Mouse (Mus musculus): Measurements from ENCODE around the gene Rxylt1.

The Rxylt1 gene

DNA sequence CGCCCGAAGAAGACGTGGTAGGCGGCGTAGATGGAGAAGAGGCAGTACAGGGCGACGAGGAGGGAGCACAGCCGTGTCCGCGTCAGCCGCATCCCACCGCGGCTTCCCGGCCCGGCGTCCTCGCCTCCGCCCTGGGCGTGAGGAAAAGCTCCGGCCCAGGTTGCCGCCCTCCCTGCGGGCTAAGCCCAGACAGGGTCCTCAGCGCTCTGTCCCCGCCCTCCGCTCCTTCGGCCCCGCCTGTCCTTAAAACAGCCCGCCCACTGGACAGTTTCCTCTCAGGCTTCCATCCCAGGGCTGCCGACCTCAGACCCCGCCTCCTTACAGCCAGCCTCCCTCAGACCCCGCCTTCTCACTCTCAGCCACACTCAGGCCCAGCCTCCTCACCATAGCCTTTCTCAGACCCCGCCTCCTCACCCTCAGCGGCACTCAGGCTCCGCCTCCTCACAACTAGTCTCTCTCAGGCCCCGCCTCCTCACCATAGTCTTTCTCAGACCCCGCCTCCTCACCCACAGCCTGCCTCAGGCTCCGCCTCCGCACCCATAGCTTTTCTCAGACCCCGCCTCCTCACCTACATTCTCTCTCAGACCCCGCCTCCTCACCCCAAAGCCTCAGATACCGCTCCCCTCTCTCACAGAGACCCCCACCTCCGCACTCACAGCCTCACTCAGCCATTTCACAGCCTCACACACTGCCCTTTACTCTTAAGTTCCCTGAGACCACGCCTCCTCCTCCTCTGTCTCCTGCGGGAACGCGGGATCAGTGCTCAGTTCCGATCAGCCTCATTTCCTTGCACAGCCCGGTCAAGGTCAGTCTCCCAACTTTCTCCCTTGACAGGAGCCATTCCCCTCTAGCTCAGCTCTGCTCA lies at the start of gene Rxylt1:
Gene Rxylt1, minus strand, starts transcription at position 392 of the 865 bp plus-strand sequence.
- DNase-seq (ENCODE audit: low read depth) = peak; percentile 98

- no peak for DNase-seq (ENCODE audit: low read depth)
Observed at GRCm38 (mm10) chr10:122121290-122121970, 24.3 kb upstream of the Rxylt1 start.

- no peak for DNase-seq (ENCODE audit: low read depth)
Observed at GRCm38 (mm10) chr10:122120500-122121289, 23.5 kb upstream of the Rxylt1 start.

GRCm38 (mm10) chr10:122119451-122119850 lies 22.3 kb upstream of the Rxylt1 start:
- DNase-seq (ENCODE audit: low read depth) = no peak

- no peak for DNase-seq (ENCODE audit: low read depth)
Observed at GRCm38 (mm10) chr10:122116636-122117035, 19.5 kb upstream of the Rxylt1 start.

GRCm38 (mm10) chr10:122106633-122107028 lies 9.5 kb upstream of the Rxylt1 start:
- no peak for DNase-seq (ENCODE audit: low read depth)

- no peak for DNase-seq (ENCODE audit: low read depth)
Observed at GRCm38 (mm10) chr10:122105889-122106632, 8.9 kb upstream of the Rxylt1 start.

DNA sequence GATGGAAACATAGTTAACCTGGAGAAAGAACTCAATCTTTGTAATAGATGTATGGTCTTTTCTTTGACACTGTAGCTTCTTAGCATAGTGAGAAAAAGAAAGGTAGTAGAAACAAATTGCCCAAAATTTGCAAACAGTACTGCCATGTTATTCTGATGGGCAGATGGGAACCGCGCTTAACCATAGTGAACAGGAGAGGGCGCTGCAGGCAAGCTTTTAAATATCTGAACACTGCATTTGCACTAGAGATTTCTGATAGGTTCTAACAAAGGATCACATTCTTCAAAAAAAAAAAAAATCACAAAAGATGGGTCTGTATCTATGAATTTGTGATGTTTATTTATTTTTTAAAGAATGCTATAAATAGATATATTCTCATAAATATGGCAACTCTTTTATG lies 8.2 kb upstream of the Rxylt1 start:
- peak; percentile 31 for DNase-seq (ENCODE audit: low read depth)

- DNase-seq (ENCODE audit: low read depth) = no peak
Observed at GRCm38 (mm10) chr10:122102675-122103074, 5.5 kb upstream of the Rxylt1 start.

DNA sequence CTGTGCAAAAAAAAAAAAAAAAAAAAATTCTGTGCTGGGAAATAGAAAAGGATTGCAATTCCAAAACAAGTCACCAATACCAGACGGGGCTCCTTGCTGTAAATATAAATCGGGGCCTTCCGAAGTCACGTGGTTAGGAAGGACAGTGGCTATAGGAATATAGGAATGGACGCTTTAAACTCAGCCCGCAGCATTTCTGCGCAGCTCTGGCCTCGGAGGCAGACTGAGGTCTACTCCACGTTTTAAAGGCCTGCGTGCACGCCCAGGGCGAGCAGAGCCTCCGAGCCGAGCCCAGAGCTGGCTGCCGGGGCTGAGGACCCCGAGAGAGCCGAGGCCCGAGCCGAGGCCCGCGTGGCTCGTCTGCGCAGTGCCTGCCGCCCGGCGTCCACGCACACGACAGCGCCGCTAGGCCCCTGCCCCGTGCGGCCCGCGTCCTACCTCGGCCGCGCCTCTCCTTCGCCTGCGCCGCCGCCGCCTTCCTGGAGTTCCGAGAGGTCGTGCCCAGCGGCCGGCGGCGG lies 650 bp downstream of the Rxylt1 start:
- no peak for DNase-seq (ENCODE audit: low read depth)

- no peak for DNase-seq (ENCODE audit: low read depth)
Observed at GRCm38 (mm10) chr10:122090472-122090871, 6.7 kb downstream of the Rxylt1 start.

DNA sequence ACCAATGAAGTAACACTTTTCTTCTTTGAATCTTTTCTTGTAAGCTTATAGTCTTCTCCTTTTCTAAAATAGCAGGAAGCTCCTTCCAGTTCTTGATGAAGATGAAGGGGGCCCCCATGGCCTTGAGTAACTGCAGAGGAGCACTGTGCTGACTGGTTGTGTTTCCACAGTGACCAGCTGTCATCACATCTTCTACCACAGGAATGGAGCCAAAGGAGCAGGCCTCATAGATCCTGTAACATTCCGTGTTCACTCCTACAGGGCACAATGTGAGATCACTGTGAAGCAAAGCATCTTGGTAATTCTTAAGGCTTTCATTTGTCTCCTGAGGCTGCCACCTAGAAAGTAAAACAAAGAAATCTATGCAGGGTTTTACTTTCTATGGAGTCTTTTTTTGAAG lies 15.8 kb downstream of the Rxylt1 start:
- DNase-seq (ENCODE audit: low read depth) = no peak

DNA sequence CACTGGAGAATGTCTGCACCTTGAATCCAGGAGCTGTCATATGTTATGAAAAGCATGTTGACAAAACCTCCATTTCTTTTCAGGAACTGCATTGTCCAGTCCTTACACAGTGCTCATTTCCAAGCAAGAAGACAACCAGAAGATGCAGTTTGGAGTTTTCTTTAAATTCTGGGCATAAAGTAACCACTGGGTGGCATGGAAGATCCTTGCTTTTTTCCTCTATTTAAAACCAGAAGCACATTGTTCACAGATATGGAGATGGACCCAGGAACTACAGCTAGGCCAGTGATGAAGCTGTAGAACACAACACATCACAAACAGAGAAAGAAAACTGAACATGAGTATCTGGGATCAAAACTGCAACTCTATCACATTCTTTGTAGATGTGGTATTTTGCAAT lies 28.0 kb downstream of the Rxylt1 start:
- DNase-seq (ENCODE audit: low read depth) = no peak

DNA sequence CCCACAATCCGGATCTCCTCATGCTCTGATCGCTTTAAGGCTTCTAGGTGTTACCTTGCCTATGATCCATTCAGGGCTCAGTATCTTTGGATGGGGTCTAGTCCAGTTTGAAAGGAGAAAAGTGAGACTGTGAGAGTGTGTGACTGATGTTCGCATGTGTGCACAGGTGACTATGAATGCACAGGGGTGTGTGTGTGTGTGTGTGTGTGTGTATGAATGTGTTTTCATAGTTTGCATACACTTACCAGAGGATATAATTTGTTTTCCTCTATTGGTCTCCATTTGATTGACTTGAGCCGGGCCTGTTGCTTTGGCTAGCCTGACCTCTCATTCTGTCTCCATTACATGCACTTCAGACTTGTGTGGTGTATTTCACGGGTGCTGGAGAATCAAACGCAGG lies 41.3 kb downstream of the Rxylt1 start:
- no peak for DNase-seq (ENCODE audit: low read depth)

DNA sequence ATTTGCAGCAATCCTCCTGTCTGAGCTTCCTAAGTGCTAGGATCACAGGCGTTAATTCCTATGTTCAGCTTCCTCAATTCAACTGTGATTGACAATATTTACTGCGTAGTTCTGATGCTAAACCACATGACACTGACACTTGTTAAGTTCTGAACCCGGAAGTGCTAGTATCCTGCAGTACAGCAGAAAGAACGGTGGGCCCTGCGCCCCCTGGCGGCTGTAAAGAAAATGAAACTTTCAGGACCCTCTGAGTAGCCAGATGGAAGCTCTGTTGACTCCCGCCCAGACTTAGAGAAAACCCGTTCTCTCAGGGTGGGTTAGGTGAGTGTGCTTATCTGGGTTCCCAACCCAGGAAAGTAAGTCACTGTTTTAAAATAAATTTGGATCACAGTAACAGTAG lies 42.6 kb downstream of the Rxylt1 start:
- no peak for DNase-seq (ENCODE audit: low read depth)

DNA sequence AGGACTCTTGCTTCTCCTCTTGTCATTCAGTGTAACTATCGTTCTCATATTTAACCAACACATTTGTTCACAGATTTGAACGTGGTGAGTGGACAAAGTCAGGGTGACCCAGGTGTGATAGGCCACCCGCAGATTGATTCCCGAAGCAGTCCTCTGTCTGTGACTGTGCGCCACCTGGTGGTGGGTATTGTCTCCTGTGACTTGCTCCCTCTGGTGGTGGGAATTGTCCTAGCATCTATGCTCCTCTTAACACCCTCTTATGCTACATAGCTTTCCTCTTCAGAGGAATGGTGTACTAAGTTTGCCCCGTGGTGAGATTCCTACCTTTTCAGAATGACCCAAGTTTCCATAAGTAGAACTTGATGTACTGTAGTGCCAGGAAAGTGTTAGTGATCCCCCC lies 45.3 kb downstream of the Rxylt1 start:
- peak; percentile 58 for DNase-seq (ENCODE audit: low read depth)

GRCm38 (mm10) chr10:122047727-122048365 lies 49.3 kb downstream of the Rxylt1 start:
- no peak for DNase-seq (ENCODE audit: low read depth)

GRCm38 (mm10) chr10:122046904-122047726 lies 50.1 kb downstream of the Rxylt1 start, which contains the start of gene Srgap1:
Srgap1 (minus strand) TSS chr10:122047315.
- no peak for DNase-seq (ENCODE audit: low read depth)

- DNase-seq (ENCODE audit: low read depth) = no peak
Observed at GRCm38 (mm10) chr10:122046511-122046903, 50.7 kb downstream of the Rxylt1 start.

GRCm38 (mm10) chr10:122045946-122046345 lies 51.2 kb downstream of the Rxylt1 start:
- no peak for DNase-seq (ENCODE audit: low read depth)

Data from fibroblast of lung, adult 2 months (primary cell).